Mouse (Mus musculus): ENCODE results near the gene Endou.

Endou gene

GRCm38 (mm10) chr15:97727048-97727447 lies 4.1 kb downstream of the Endou start:
- no peak for DNase-seq

GRCm38 (mm10) chr15:97726310-97726709 lies 4.8 kb downstream of the Endou start:
- DNase-seq: peak in 1 of 2 experiments; percentile 1

GRCm38 (mm10) chr15:97725198-97725785 lies 5.8 kb downstream of the Endou start:
- DNase-seq: no peak

GRCm38 (mm10) chr15:97724346-97725197 lies 6.6 kb downstream of the Endou start:
- DNase-seq: no peak

- DNase-seq: no peak
Observed at GRCm38 (mm10) chr15:97723536-97724345, 7.4 kb downstream of the Endou start.

- DNase-seq: peak in 1 of 2 experiments; percentile 53
Observed at GRCm38 (mm10) chr15:97721008-97721701, 10.0 kb downstream of the Endou start.

- DNase-seq: peak; percentile 38 to 54
Observed at GRCm38 (mm10) chr15:97720026-97720675, 11.0 kb downstream of the Endou start.

- DNase-seq: no peak
Observed at GRCm38 (mm10) chr15:97719494-97719893, 11.6 kb downstream of the Endou start.

GRCm38 (mm10) chr15:97718535-97719155 lies 12.5 kb downstream of the Endou start:
- DNase-seq: no peak

- peak; percentile 78 to 84 for DNase-seq
Observed at GRCm38 (mm10) chr15:97717861-97718534, 13.1 kb downstream of the Endou start.

GRCm38 (mm10) chr15:97716782-97717181 lies 14.4 kb downstream of the Endou start:
- DNase-seq: no peak

GRCm38 (mm10) chr15:97715734-97716133 lies 15.4 kb downstream of the Endou start:
- no peak for DNase-seq

GRCm38 (mm10) chr15:97715083-97715482 lies 16.1 kb downstream of the Endou start:
- no peak for DNase-seq

- no peak for DNase-seq
Observed at GRCm38 (mm10) chr15:97712546-97712945, 18.6 kb downstream of the Endou start.

- no peak for DNase-seq
Observed at GRCm38 (mm10) chr15:97710906-97711305, 20.2 kb downstream of the Endou start.

GRCm38 (mm10) chr15:97705211-97706050 lies 25.7 kb downstream of the Endou start, which contains the start of gene Rpap3:
TSS of gene Rpap3 (minus strand) at chr15:97705825.
- DNase-seq: peak; percentile 91 to 94

GRCm38 (mm10) chr15:97696616-97697015 lies 34.5 kb downstream of the Endou start:
- DNase-seq: no peak

GRCm38 (mm10) chr15:97693411-97693810 lies 37.7 kb downstream of the Endou start:
- no peak for DNase-seq

- no peak for DNase-seq
Observed at GRCm38 (mm10) chr15:97684118-97684517, 47.0 kb downstream of the Endou start.

- peak; percentile 28 to 49 for DNase-seq
Observed at GRCm38 (mm10) chr15:97682053-97682452, 49.1 kb downstream of the Endou start.

Measured in kidney, postnatal 4 days (tissue).